Mouse (Mus musculus): ENCODE results near the gene Olfr1315-ps1.

Olfr1315-ps1 gene

GRCm38 (mm10) chr2:112115340-112115739 lies at the start of gene Olfr1315-ps1:
Olfr1315-ps1 (minus strand) TSS chr2:112115440.
- DNase-seq, result no peak

GRCm38 (mm10) chr2:112153898-112154297 lies 38.7 kb upstream of the Olfr1315-ps1 start, which contains the start of gene Olfr1318:
Olfr1318 (plus strand) TSS chr2:112154198.
- no peak for DNase-seq

- no peak for DNase-seq
Observed at GRCm38 (mm10) chr2:112140029-112140428, 24.8 kb upstream of the Olfr1315-ps1 start, which contains the start of gene Olfr1317. Olfr1317 (plus strand) TSS chr2:112140329.

- DNase-seq, result no peak
Observed at GRCm38 (mm10) chr2:112134877-112135276, 19.6 kb upstream of the Olfr1315-ps1 start, which contains the start of gene Olfr1316. Olfr1316 (minus strand) TSS chr2:112134977.

- no peak for DNase-seq
Observed at GRCm38 (mm10) chr2:112096681-112097080, 18.6 kb downstream of the Olfr1315-ps1 start, which contains the start of gene Olfr1314. Olfr1314 (minus strand) TSS chr2:112096781.

- DNase-seq, result no peak
Observed at GRCm38 (mm10) chr2:112077743-112078142, 37.5 kb downstream of the Olfr1315-ps1 start, which contains the start of gene Olfr1313. Olfr1313 (minus strand) TSS chr2:112077843.

Measured in thymus, postnatal 36 days (tissue).